Mouse (Mus musculus) ES-Bruce4 (cell line): ENCODE measurements around the gene P2ry14.

ENCODE experiments used
- CTCF ChIP-seq: IDR thresholded peaks from one replicate; pipeline ENCODE4 v1.8.1; 2011; ENCODE audit warnings: low read depth, low read length
- EP300 ChIP-seq: IDR thresholded peaks from 2 replicates; pipeline ENCODE4 v1.6.1; 2011; ENCODE audit warnings: low read depth, low read length; ENCODE audit not compliant: insufficient read depth
- POLR2A ChIP-seq: IDR thresholded peaks from one replicate; pipeline ENCODE4 v1.8.1; 2011; ENCODE audit warnings: low read length; ENCODE audit not compliant: insufficient read depth

- TF ChIP-seq CTCF: no peak
- TF ChIP-seq POLR2A: no peak
- TF ChIP-seq EP300: peak; percentile 65; the same call in 1 of the 2 replicates
Observed at GRCm38 (mm10) chr3:59121067-59121730, 32.2 kb downstream of the P2ry14 start.
